Mouse (Mus musculus) gastrocnemius, adult 2 months (tissue): Measurements from ENCODE around the gene 2010003K11Rik. TPM values are rescaled to one million over a fixed set of nuclear protein-coding genes. Genes with fewer than 3 reads are reported as not detected.
A peak's percentile ranks its signal among the peaks of the same experiment; 100 is the strongest.

Experiments used
- DNase-seq: peaks from one replicate; pipeline ENCODE4 v3.0.0; 2022
- H3K27ac ChIP-seq: fragments of 200-600 bp; 2 replicates; pipeline ENCODE4 v1.8.1; 2022; ENCODE audit warnings: mild to moderate bottlenecking
- H3K4me3 ChIP-seq: fragments of 200-600 bp; 2 replicates; pipeline ENCODE4 v1.8.1; 2022; ENCODE audit warnings: mild to moderate bottlenecking, moderate library complexity
- CTCF ChIP-seq: fragments of 200-600 bp; IDR thresholded peaks from 2 replicates; pipeline ENCODE4 v1.8.1; 2022; ENCODE audit warnings: antibody characterized with exemption, mild to moderate bottlenecking, moderate library complexity
- intact Hi-C: fragments of 180-260 bp; cut with DNase I; formaldehyde crosslinking; loops from one replicate; pipeline ENCODE4 v1.15.1; 2025
- long read RNA-seq, 2 experiments: library from polyadenylated mRNA; stranded (forward); transcript quantifications; one replicate each; pipeline ENCODE4 v2.0.0; 2021
- total RNA-seq, 2 experiments: library from RNA; stranded (reverse); gene quantifications; 2 replicates each; pipeline ENCODE4 v1.2.3; 2021

Gene 2010003K11Rik
- not detected for total RNA-seq
- long read RNA-seq, experiment 1, result 0 reads
- long read RNA-seq, experiment 2, result 0 reads

DNA sequence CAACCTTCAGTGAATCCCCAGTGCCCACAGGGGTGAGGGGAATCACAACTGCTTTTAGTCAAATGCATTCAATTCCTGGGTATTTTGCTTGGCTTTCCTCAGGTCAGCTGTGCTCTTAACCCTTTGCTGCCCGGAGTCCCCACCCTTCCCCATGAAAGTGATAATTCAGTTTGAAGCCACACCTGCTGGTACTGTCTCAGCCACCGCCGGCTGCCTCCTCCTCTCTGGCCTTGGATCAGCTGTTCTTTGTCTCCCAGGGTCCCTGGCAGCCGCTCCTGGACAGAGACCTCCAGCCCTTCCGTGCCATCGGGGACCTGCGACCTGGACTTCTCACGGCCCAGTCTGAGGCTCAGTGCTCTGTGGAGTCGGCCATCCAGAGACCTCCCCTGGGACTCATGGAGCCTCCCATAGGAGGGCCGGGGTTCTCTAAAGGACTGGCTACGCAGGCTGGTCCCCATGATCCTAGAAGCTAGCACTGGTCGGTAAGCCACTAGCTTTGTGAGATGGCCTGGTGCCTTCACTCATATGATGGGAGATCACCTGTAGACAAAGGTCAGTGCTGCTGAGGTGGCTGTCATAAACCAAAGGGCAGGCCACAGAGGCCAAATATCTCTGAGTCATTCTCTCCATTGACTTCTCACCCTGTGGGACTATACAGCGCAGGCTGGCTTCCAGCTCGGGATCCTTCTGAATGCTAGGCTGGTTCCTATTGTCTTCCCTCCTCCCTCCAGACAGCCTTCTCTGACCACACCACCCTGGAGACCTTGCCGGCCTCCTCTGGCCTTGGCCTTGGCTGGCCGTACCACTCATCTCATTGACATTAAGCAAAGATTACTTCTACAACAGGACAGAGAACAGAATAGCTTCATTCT lies at the start of gene 2010003K11Rik:
2010003K11Rik (minus strand) TSS at position 522 of the 872 bp plus-strand sequence.
- no peak for TF ChIP-seq CTCF
- Histone ChIP-seq H3K27ac (peak within 1 kb of the TSS; percentile 60), H3K4me3 (no peak within 1 kb of the TSS)
- intact Hi-C loops, result loop anchor here (5.0 to 10.0 kb wide), 3 partner anchors 89 to 357 kb away; partner anchors contain the start of gene Ctsf
- no peak for DNase-seq

- Histone ChIP-seq H3K27ac (no peak overlapping the region), H3K4me3 (no peak overlapping the region)
- no peak for TF ChIP-seq CTCF
- intact Hi-C loops, result no loop called here
- DNase-seq, result no peak
These were observed 49.4 kb upstream of the 2010003K11Rik start for GRCm38 (mm10) chr19:4547801-4548200.

GRCm38 (mm10) chr19:4545841-4546240 lies 47.5 kb upstream of the 2010003K11Rik start:
- H3K4me3 ChIP-seq, result no peak overlapping the region
- no peak for DNase-seq
- no peak for TF ChIP-seq CTCF
- H3K27ac ChIP-seq, result no peak overlapping the region
- intact Hi-C loops, result no loop called here

DNA sequence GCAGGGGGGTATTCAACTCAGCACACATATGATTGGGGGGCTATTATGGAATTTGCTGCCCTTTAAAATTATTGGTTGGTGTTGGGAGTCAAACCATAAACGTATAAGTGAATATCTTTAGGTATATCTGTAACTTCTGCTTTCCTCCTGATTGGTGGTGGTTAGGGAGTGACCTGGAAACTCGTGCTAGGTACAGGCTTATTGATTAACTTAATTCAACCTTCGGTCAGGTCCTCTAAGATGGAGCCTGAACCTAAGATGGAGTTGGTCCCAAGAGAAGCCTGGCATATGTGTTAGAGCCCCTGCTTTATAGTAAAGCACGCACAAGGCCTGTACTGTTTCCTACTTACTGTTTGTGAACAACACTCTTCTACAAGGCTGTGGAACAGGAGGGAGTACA lies 46.7 kb upstream of the 2010003K11Rik start:
- intact Hi-C loops, result no loop called here
- DNase-seq, result no peak
- Histone ChIP-seq H3K4me3 (no peak overlapping the region), H3K27ac (no peak overlapping the region)
- TF ChIP-seq CTCF, result no peak

DNA sequence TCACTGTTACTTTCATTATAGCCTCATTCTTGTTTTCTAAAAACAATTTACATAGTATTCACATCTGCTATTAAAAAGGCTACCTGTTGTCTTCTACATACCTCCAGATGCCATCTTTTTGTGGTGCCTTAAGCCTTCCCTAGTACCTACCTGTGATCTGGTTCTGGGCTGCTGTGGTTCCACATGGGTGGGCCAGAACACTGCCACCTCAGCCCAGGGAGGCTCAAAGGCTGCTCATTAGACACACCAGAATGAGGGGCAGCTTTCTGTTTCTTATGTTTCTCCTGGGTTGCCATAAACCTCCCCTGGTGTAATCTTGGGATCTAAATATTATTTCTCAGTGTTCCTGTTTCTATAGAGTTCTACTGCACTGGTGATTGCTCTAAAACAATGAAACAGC lies 43.7 kb upstream of the 2010003K11Rik start:
- H3K27ac ChIP-seq, result peak overlapping the region; percentile 83
- intact Hi-C loops, result loop anchor here (5.0 kb wide), 1 partner anchor 35 kb away; no protein-coding TSS in a partner anchor
- DNase-seq, result no peak
- no peak for TF ChIP-seq CTCF
- no peak overlapping the region for H3K4me3 ChIP-seq

DNA sequence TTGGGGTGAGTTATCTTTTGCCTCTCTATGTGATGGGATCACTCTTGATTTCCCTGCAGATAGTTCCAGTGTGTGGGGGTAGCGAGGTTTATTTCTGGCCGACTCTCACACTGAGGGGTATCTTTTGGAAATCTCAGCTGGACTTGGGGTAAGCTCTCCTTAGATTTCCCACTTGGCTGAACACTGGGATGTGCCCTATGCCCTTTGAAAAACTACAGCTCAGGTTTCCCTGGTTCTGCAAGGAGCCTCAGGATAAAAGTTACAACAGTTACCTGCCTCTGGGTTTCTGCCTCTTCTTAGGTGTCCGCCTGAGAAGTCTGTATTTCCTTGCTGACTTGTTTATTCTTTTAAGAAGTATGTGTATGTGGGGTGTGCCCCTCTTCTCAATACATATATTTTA lies 42.6 kb upstream of the 2010003K11Rik start:
- peak; percentile 38 for DNase-seq
- intact Hi-C loops, result loop anchor here (5.0 kb wide), 1 partner anchor 36 kb away; no protein-coding TSS in a partner anchor
- peak overlapping the region; percentile 83 for H3K27ac ChIP-seq
- H3K4me3 ChIP-seq, result no peak overlapping the region
- TF ChIP-seq CTCF, result no peak

GRCm38 (mm10) chr19:4540263-4540662 lies 41.9 kb upstream of the 2010003K11Rik start:
- DNase-seq, result no peak
- TF ChIP-seq CTCF, result peak; percentile 35; the same call in 1 of the 2 replicates
- H3K4me3 ChIP-seq, result no peak overlapping the region
- H3K27ac ChIP-seq, result peak overlapping the region; percentile 83
- intact Hi-C loops, result loop anchor here (5.0 kb wide), 1 partner anchor 37 kb away; no protein-coding TSS in a partner anchor

DNA sequence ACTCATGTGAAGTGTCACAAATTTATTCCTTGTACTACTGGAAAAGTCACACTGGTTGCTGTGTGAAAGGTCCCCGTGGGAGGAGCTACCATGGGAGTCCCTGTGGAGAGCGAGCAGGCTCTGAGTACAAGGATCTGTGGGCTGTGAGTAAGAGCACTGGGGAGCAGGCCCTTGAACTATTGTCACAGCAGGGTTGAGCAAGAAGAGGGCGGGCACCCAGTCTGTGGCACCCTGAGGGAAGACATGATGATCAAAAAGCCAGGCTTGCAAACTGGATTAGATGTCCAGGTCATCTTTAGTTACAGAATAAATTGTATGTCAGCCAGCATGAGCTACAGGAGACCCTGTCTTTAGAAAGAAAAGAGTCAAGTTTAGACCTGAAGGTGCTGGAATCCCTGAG lies 38.2 kb upstream of the 2010003K11Rik start:
- TF ChIP-seq CTCF, result no peak
- no peak for DNase-seq
- H3K4me3 ChIP-seq, result no peak overlapping the region
- no peak overlapping the region for H3K27ac ChIP-seq
- intact Hi-C loops, result no loop called here

- no peak overlapping the region for H3K4me3 ChIP-seq
- intact Hi-C loops, result no loop called here
- TF ChIP-seq CTCF, result no peak
- no peak overlapping the region; the same call in 1 of the 2 replicates for H3K27ac ChIP-seq
- DNase-seq, result no peak
These were observed 37.5 kb upstream of the 2010003K11Rik start for GRCm38 (mm10) chr19:4535922-4536321.

- no peak overlapping the region for H3K4me3 ChIP-seq
- TF ChIP-seq CTCF, result no peak
- H3K27ac ChIP-seq, result no peak overlapping the region
- DNase-seq, result no peak
- intact Hi-C loops, result no loop called here
These were observed 36.3 kb upstream of the 2010003K11Rik start for GRCm38 (mm10) chr19:4534646-4535045.

DNA sequence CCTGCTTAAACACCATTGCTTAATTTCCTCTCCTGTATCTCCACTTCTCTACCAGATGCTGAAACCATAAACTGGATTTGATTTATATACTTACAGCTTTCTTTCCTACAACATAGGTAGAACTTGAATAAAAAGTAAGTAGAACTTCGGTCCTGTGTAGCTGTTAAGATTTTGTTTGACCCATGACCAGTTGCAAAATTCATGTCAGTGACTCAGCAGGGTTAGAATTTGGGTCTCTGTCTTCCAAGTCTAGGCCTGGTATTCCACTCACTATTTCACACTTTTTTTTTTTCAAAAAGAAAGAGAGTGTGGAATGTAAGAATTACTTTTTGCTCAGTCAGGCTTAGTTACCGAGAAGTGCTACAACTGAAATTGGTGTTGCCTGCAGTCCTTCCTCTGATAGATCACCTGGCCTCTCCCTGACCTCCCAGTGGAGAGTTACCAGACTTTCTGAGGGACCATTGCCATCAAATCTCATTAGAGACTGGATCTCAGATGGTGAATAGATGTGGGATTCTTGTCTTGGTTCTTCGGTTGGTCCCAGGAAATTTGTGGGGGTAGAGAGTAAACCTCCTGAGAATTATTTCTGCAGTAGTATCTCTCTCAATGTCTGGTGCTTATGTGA lies 23.2 kb upstream of the 2010003K11Rik start:
- Histone ChIP-seq H3K27ac (peak overlapping the region; percentile 38; the same call in 1 of the 2 replicates), H3K4me3 (no peak overlapping the region)
- DNase-seq, result no peak
- TF ChIP-seq CTCF, result no peak
- intact Hi-C loops, result no loop called here

DNA sequence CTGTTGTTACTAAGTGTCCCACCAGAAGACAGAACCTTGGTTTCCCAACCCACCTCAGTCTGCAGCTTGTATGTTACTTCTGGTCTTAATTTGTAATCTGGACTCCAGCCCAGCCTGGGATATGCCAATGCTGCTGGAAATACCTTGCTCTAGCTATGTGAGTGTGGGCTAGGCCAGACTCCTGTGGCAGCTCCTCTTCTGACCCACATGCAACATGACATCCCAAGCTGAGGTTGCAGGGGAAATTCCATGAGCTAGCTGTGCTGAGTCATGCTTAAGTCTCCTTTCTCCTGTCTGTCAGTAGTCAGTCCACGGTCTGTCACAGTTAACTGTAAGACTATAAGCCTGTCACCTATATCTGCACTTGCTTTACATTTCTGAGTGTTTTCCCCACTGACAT lies 19.1 kb upstream of the 2010003K11Rik start:
- H3K27ac ChIP-seq, result peak overlapping the region; percentile 81
- DNase-seq, result peak; percentile 62

DNA sequence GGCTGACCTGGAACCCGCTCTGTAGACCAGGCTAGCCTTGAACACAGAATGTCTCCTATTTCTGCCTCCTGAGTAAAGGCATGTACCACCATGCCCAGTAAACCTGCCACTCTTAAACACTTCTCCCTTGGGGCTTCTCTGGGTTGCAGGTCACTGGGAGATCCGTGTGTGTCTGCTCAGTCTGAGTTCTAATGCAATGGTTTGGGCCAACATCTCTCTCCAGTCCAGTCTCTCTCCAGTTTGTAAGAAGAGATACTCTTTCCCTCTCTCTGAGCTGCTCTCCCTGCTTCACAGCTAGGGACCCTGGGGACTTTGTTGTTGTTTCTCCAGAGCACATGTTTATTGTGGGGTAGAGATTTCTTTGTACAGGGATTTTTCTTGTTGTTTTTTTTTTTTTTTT lies 17.9 kb upstream of the 2010003K11Rik start:
- intact Hi-C loops, result no loop called here
- DNase-seq, result no peak
- Histone ChIP-seq H3K4me3 (no peak overlapping the region), H3K27ac (peak overlapping the region; percentile 41; the same call in 1 of the 2 replicates)
- no peak for TF ChIP-seq CTCF

More for the DNA sequence above, 19.1 kb upstream of the 2010003K11Rik start:
- peak overlapping the region; percentile 33; the same call in 1 of the 2 replicates for H3K4me3 ChIP-seq
- intact Hi-C loops, result no loop called here
- no peak for TF ChIP-seq CTCF
